Mouse (Mus musculus) brown adipose tissue, adult 24 weeks (tissue): ENCODE data around the gene Gna13. TPM values are rescaled to one million over a fixed set of nuclear protein-coding genes. Genes with fewer than 3 reads are reported as not detected.

Source experiments
- H3K27ac ChIP-seq: fragments of 200-500 bp; replicated peaks from 2 replicates; pipeline ENCODE4 v1.5.1; 2012; ENCODE audit warnings: low read depth, mild to moderate bottlenecking, low read length
- H3K4me1 ChIP-seq: fragments of 200-500 bp; 2 replicates; pipeline ENCODE4 v1.6.1; 2012; ENCODE audit warnings: low read length, mixed read lengths; ENCODE audit not compliant: control insufficient read depth, insufficient read depth, insufficient read length
- H3K4me3 ChIP-seq: fragments of 200-500 bp; 2 replicates; pipeline ENCODE4 v1.5.1; 2012; ENCODE audit warnings: low read depth, mild to moderate bottlenecking, low read length, moderate library complexity; ENCODE audit not compliant: insufficient read depth
- polyA plus RNA-seq: library from polyadenylated mRNA; stranded (reverse); fragments of >200 nt; gene quantifications from 2 replicates; pipeline ENCODE4 v1.2.4, GENCODE M21; 2012; ENCODE audit not compliant: missing spikeins, insufficient read depth, insufficient read length

Gna13 gene
- polyA plus RNA-seq, 1 experiment, result 43.8 TPM

DNA sequence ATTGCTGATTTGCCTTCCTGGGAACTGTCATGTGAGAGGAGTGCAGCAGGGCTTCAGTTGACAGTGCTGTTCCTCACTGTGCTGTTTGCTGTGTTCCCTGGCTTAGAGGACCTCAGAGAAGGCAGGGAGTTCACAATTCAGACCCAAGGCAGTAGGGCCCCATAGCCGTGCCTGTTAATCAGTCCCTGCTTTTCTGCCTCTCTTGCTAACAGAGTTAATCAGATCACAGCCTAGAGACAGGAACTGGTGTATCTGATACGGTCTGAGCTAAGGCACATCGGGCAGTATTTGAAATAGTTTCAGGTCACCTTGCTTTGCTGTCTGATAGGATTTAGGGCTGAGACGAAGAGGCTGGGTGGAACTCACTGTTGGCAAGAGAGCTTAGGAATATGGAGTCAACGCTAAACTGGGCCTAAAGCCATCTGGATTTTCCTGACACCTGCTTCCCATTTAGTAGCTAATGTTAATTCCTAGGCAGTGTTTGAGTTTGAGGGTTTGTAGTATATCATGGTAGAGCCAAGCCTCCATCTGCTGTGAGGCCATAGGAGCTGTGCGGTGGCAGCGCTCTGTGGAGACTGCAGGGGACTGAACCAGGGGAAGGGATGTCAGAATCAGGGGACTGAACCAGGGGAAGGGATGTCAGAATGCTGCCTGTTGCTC is 14.0 kb downstream of the Gna13 start:
- Histone ChIP-seq H3K27ac (0 out of 2 replicates have a peak overlapping the region, but pooled peaks have one; percentile 0), H3K4me1 (peaks cover 45% of the 10 kb centered on the region), H3K4me3 (no peak overlapping the region)

DNA sequence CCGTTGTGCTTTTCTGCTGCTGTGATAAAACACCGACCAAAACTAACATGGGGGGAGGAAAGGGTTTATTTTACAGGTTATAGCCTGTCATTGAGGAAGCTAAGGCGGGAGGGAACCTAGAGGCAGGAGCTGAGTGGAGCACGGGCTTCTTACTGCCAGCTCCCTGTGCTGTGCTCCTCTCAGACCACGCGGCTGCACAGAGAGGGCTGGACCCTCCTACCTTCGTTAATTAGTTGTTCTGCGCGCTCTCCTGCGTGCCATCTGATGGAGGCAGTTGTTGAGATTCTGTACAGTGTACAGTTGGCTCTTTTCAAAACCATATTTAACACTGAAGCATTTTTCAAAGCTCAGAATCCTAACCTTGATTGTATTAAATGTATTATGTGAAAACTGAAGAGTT is 14.8 kb downstream of the Gna13 start:
- Histone ChIP-seq H3K27ac (peak overlapping the region; percentile 38; the same call in 1 of the 2 replicates), H3K4me1 (peaks cover 41% of the 10 kb centered on the region), H3K4me3 (no peak overlapping the region)

DNA sequence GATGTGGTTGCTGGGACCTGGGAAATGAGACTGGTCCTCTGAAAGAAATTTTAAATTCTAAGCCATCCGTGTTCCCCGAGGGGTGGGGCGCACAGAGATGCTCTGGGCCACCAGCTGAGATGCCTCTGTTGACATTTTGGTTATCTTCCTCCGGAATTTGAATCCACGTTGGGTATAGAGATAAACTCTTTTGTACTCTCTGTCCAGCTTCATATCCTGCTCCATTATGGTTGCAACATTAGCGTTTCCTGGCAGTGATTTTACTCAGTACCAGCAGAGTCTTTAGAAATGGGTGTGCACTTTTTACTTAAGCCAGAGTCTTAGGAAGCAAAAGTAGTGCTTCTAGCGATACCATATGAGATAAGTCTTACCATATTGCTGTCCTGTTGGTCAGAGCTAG is 15.4 kb downstream of the Gna13 start:
- Histone ChIP-seq H3K4me1 (peaks cover 39% of the 10 kb centered on the region), H3K4me3 (no peak overlapping the region), H3K27ac (no peak overlapping the region)

DNA sequence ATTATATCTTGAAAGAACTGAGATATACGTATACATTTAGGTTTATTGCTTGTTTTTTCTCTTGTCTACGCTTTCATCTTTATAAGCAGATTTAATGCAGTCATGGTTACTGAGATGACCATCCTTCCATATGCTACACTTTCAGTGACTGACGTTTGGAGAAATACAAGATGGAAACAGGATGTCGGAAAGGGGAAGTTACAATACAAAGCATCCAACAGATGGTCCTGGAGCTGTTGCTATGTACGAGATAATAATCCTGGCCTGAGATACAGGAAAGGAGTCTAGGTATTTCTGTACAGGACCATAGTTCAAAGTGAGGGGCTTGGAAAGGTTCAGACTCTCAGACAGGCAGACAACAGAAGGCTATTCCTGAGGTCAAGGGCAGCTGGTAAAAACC is 18.0 kb downstream of the Gna13 start:
- Histone ChIP-seq H3K4me1 (peaks cover 33% of the 10 kb centered on the region), H3K27ac (0 out of 2 replicates have a peak overlapping the region, but pooled peaks have one; percentile 39), H3K4me3 (no peak overlapping the region)

DNA sequence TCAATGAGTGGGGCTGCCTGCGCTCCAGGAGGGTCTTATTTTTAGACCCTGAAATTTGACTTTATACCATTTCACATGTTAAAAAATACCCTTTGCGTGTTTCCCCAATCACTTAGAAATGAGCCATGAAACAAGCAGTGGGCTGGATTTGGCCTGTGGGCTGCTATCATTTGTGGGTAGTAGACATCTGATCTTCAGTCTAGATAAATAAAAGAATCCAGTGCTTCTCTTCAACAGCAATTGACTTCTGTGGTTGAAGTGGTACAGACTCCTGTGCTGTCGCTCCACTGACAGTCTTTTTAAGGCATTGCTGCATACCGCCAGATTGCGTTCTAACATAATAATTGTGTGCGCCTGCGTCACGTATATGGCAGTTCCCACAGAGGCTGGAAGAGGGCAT is 22.7 kb downstream of the Gna13 start:
- H3K4me3 ChIP-seq, result no peak overlapping the region
- no peak overlapping the region for H3K27ac ChIP-seq
- H3K4me1 ChIP-seq, result peaks cover 27% of the 10 kb centered on the region

DNA sequence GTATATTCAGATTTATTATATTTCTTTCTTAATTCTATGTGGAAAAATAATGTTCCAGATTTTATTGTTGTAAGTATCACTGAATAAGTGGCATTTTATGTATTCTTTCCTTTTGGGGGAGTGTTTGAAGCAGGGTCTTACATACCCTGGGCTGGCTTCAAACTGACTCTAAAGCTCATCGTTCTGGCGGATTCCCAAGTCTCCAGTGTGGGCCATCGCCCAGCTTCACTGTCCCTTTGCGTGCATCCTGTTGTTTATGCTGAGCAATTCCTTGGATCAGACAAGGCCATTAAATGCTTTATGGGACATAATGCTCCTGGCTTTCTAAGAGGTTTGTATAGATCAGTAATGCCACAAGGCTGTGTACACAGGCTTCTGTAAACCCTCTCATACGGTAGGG is 26.4 kb downstream of the Gna13 start:
- Histone ChIP-seq H3K27ac (no peak overlapping the region), H3K4me3 (no peak overlapping the region)

DNA sequence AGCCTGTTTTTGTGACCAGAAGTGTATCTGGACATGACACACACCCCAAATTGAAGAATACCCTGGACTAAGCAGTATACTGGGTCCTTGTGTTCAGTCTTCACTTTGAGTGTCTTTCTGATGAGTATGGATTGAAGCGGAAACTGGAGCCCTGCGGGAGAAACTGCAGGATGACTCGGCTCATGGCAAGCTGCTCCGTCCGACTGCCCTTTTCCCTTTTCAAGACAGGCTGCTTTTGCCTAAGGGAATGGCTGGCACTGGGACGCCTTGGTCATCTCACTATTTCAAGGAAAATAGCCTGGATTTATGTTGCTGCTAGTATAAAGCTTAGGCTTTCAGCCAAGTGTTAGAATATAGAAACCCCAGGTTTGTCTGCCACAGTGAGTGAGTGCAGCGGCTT is 28.6 kb downstream of the Gna13 start:
- peaks cover 23% of the 10 kb centered on the region for H3K4me1 ChIP-seq
- no peak overlapping the region for H3K27ac ChIP-seq
- no peak overlapping the region for H3K4me3 ChIP-seq

More for the DNA sequence above, 26.4 kb downstream of the Gna13 start:
- H3K4me1 ChIP-seq, result peaks cover 31% of the 10 kb centered on the region

DNA sequence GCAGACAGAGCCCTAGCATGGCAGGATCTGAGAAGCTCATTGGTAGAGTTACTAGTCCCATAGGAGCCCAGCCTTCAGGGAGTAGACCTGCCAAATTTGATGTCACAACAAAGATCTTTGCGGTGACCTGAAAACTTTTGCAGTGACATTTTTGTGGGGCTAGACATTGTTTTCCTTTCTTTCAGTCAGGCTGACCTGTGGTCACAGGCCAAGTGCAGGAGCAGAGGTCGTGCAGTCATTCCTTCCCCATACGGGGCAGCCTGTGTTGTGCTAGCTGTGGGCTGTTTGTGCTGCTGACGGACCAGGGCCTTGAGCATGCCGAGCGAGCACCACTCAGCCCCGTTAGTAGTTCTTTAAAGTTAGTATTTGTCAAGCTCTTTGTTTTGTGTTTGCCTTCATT is 29.1 kb downstream of the Gna13 start:
- no peak overlapping the region for H3K27ac ChIP-seq
- peaks cover 22% of the 10 kb centered on the region for H3K4me1 ChIP-seq
- H3K4me3 ChIP-seq, result no peak overlapping the region

DNA sequence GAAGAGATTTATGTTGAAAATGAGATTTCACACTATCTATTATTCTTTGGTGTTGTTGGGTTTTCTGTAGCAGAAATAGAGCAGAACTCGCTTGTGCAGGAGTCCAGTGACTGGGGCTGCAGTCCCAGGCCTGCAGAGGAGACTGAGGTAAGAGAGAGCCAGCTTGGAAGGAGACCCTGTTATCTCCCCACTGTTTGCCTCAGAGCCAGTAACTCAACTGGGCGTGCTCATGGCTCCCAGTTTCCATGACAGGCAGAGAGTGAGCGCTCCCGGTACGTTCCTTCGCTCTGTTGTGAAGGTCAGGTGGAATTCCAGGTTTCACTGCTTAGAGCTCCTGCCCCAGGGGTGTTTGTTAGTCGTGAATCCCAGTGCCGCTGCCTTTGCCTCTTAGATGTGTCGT is 30.0 kb downstream of the Gna13 start:
- Histone ChIP-seq H3K27ac (no peak overlapping the region), H3K4me1 (peaks cover 20% of the 10 kb centered on the region), H3K4me3 (no peak overlapping the region)

DNA sequence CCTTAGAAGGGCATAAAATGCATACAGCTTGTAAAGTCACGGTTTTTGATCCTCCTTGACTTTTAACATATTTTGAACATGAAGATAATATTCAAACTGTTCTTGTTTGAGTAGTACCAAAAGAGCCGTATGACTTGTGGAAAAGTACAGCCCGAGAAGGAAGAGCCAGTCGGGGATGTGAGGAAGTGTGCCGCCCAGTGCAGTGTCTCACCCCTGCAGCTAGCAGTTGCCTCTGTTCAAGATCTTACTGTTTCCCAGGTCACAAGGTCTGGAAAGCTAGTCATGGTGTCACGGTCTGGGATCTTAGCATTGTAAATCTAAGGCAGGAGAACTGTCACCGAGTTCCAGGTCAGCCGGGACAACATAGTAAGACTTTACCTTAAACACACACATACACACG is 32.1 kb downstream of the Gna13 start:
- Histone ChIP-seq H3K4me3 (no peak overlapping the region), H3K4me1 (peaks cover 12% of the 10 kb centered on the region), H3K27ac (no peak overlapping the region)

DNA sequence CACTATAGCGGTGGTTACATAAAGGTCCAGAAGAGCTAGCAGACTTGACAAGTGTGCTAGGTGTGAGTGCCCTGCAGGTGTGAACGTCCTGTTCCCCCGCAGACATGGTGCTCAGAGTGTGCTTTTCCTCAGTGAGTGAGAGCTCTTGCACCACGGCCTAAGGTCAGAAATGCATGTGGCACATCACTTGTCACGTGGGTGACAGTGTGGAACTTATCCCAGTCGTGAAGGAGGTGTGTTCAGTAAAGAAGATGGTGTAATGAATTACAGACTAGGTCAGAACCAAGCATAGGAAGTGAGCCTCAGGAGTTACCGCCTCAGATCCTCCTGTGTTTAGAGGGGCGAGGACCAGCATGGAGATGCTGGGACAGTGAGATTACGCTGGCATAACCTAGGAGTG is 32.7 kb downstream of the Gna13 start:
- Histone ChIP-seq H3K4me1 (peaks cover 12% of the 10 kb centered on the region), H3K27ac (no peak overlapping the region), H3K4me3 (no peak overlapping the region)

DNA sequence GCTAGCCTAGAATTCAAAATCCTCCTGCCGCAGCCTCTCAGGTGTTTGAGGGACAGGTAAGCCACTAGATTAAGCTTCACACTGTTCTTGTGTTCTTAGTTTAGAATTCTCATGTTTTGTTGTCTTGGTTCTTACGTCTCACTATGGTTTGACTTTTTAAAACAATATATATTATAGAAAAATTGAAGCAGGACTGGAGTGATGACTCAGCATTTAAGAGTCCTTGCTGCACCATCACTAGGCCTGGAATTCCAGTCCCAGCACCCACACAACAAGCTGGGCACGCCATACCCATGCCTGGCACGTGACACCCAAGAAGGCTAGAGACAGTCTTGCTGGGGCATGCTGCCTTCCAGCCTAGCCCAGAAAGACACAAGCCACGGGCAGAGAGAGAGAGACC is 43.8 kb downstream of the Gna13 start:
- H3K4me3 ChIP-seq, result no peak overlapping the region
- H3K27ac ChIP-seq, result no peak overlapping the region

DNA sequence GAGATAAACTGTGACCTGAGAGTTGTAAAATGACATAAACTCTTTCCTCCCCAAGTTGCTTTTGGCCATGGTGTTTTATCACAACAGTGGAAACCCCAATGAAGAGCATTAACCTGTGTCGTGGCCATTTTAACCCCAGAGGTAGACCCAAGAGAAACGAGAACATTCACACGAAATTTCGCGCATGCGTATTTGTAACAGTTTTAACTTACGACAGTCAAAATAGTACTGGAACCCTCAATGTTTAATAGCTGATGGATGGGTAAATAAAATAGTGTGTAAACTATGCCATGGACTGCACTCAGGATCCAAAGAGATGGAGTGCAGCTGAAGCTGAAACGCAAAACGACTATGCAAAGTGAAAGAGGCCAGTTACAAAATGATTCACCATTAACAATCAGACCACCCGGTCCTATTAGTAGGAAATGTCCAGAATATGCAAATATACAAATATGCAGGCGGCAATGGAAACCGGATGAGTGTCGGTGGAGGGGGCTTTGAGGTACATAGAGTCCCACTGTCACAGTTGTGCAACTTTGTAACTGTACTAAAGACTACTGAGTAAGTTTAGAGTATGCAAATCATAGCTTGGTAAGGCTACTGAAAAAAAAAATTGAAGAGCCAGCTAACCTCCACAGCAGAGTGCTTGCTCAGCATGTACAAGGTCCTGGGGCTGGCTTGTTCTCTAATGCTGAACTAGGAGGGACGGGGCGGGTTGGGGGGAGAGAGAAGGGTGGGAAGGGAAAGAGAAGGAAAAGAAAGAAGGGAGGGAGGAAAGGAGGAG is 47.8 kb downstream of the Gna13 start:
- no peak overlapping the region for H3K4me3 ChIP-seq
- H3K4me1 ChIP-seq, result no peaks in the 10 kb centered on the region
- no peak overlapping the region for H3K27ac ChIP-seq

More for the DNA sequence above, 43.8 kb downstream of the Gna13 start:
- H3K4me1 ChIP-seq, result no peaks in the 10 kb centered on the region

DNA sequence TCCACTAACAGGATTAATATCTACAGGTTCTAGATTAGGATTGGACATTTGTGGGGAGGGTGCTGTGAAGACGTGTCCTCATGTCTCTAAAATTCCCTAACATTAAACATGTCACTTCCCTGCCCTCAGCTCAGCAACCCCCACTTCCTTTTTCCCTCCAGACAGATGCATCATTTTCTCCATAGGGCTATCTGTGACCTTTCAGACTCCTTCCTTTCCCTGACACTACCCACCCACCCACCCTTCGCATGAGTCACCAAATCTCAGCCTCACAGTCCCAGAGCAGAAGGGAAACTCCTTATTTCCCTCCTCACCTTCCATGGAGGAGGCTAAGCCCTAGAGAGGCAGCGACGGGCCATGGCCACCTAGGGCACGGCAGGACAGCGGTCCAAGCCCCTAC is 51.0 kb downstream of the Gna13 start, which contains the start of gene 9930022D16Rik:
Gene 9930022D16Rik (plus strand): TSS at position 301 of the 400 bp plus-strand sequence.
- H3K27ac ChIP-seq, result no peak within 1 kb of the TSS
- H3K4me3 ChIP-seq, result no peak within 1 kb of the TSS
- H3K4me1 ChIP-seq, result no peaks in the 10 kb centered on the region

DNA sequence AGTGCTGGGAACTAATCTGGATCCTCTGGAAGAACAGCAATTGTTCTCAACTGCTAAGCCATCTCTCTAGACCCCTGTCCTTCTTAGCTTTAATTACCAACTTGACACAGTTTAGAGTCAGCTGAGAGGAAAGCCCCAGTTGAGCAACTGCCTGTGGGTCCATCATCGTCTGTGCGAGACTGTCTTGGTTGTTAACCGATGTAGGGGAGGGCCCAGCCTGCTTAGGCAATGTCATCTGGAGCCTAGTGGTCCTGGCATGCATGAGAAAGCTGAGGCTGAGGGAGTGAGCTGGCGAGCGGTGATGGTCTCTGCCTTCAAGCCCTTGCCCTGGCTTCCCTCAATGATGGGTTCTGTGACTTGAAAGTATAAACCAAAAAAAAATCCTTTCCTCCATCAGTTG is 52.2 kb downstream of the Gna13 start:
- Histone ChIP-seq H3K27ac (no peak overlapping the region), H3K4me3 (no peak overlapping the region), H3K4me1 (no peaks in the 10 kb centered on the region)
